Mouse (Mus musculus) embryo, embryonic 10 days (tissue): ENCODE measurements at regions not wholly inside any gene's neighbourhood (a gene's known extent, or its start where the extent isn't known, plus 50 kb on each side); places are given as distances from the start of the nearest gene placed in this dataset.

Experiments used
- DNase-seq: peaks from one replicate; pipeline ENCODE4 v3.0.0-alpha.2; 2015; ENCODE audit warnings: low spot score

GRCm38 (mm10) chr8:103144835-103145234 lies 359.4 kb upstream of the Cdh11 start:
- no peak for DNase-seq

DNA sequence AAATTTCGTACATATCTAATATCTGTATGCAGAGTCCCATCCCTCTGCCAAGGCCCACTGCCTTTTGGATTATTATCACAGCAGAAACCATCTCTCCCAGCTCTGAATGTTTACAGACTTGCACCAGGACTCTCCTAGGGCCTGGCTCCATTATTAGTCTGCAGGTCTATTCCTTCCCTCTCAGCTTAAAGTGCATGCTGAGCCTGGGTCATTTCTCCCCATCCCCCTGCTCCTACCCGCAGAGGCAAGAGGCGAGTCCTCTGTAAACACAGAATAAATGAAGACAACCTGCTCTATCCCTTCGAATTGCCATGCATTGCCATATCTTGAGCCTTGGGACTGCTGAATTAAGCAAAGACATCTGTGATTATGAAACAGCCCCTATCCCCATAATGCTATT lies 362.6 kb upstream of the Cdh11 start:
- no peak for DNase-seq

DNA sequence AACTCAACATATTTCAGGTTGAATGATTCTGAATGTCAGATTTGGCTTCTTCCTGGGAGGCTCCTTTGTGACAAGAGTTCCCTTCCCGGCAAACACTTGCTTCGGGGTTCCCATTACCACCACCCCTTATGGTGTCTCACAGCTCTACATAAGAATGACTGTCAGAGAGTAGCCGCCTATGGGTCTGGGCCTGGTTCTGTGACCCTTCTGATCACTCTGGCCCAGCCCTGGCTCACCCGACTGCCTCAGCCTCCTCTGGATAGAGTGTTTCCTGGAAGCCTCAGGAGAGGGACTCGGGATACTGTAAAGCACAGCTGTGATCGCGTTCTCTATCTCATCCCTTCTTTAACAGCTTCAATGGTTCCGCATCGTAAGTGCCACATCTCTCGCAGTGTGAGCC lies 363.0 kb upstream of the Cdh11 start:
- DNase-seq, result no peak

DNA sequence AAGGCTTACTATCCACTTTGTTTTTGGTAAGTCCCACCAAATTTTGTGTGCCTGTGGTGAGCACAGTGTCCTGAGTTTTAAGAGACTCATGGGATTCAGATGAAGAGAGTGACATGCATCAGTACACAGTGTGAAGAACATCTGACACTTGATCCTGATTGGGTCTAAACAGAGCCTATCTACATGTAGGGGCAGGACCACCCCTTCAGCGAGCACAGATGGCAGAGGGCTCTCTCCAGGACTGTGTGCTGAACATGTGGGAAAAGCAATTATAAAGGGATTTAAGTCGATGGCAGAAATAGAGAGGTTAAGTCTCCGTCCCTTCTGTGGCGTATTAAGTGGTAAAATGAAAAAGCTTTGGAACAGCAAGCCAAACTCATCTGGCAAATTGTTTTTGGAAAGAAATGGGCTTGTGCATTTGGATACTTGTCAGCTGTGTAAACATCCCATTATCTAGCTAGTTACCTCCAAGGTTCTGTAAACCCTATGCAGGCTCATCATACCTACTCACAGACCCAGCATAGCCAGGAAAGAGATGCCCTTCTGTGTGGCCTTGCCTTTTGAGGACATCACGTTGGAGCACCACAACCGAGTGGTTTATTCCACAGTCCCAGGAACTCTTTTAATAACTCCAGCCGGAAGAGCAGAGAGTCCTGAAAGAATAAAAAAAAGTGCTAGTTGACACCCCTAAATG lies 381.3 kb upstream of the Cdh11 start:
- DNase-seq, result peak; percentile 29

- DNase-seq, result no peak
Observed at GRCm38 (mm10) chr8:103173313-103173712, 387.9 kb upstream of the Cdh11 start.

DNA sequence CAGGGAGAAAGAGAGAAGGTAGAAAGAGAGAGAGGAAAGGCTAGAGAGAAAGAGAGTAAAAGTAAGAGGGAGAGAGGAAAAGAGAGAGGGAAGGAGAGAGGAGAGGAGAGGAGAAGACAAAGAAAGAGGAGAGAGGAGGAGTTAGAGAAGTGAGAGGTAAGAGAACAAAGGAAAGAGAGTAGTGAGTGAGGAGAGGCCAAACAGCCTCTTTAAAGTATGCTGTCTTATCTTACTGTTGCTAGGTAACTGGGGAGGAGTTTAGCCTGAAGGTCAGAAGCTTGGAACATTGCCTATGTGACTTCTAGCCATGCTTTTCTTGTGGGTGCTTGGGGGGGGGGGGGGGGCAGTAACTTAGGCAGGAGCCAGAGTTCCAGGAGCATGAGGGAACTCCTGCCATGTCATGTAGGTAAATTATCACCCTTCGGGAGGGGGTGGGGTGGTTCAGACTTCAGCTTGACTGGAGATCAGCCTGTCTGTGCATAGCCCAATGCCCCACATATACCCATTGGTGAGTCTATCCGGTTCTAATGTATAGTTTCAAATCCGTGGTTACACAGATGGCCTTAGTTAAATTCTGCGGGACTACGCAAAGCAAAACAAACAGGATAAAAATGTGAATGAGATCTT lies 388.5 kb upstream of the Cdh11 start:
- DNase-seq, result no peak

GRCm38 (mm10) chr8:103180661-103181060 lies 395.2 kb upstream of the Cdh11 start:
- DNase-seq, result no peak

DNA sequence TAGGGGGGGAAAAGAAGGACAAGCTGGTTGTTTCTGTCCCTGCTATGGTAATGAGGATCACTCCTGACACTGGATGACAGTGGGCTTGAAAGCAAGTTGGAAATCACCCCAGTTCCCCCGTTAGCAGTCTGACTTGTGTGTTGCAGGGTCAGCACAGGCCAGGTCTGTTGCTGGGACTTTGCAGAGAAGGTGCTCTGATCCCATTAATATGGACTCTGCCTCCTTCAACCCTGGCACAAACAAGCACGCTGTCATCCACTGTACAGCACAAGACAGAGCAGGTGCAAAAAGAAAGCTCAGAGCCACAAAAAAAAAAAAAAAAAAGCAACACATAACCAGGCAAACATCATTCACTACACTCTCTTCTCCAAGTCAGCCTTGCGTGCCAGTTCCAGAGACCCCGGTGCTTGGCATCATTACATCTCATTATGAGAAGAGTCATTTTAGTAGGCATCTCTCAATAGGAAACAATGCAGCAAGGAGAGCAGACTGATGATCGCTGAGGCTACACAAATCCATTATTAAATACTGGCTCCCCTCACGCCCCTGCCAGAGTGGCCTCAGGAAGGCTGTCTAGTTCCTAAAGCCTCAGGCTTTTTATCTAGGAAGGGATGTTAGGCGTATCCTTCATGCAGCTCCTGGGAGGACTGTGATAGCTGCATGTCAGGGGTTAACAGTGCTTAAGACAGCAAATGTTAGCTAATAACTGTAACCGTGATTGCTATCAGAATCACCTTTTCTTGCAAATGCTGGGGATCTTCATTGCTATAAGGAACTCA lies 403.5 kb upstream of the Cdh11 start:
- DNase-seq, result no peak

GRCm38 (mm10) chr8:103198251-103198650 lies 412.8 kb upstream of the Cdh11 start:
- no peak for DNase-seq

DNA sequence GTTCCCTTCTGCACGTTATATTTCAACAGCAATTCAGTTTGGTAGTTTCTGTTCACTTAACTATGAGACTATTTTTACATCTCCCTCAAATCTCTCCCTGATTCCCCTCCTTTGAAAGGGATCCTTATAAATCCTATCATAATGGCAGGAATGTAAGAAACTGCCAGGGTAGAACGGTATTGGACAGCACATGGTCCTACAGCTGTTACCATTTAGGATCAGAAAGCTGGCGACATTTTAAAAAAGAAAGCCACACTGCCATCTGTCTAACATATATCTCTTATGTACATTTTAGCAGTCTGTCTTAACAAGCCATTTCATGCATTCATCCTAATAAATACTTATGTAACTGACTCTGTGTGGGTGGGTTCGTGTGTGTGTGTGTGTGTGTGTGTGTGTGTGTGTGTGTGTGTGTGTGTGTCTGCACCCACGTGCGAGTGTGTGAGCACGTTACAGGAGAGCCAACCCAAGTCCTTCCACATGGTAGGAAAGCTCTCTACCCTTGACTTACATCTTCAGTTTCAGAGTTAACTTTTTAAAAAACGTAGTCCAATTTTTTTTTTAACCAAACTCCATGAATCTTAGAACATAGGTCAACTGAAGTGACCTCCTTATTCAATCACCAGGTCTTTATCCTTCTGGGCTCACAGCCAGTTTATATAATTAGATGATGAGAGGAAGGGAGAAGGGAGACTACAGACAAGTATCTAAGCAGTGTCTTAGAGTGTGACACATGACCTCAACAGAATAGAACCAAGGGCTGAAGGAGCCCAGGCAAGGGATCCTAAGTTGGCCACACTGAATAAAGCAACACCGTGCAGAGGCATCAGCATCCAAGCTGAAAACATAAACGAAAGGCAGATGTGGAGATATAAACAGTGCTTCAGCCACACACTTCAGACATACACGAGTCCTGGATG lies 414.5 kb upstream of the Cdh11 start:
- peak; percentile 18 for DNase-seq

- DNase-seq, result no peak
Observed at GRCm38 (mm10) chr8:103203710-103204109, 418.3 kb upstream of the Cdh11 start.

GRCm38 (mm10) chr8:103214606-103215005 lies 429.2 kb upstream of the Cdh11 start:
- DNase-seq, result no peak

DNA sequence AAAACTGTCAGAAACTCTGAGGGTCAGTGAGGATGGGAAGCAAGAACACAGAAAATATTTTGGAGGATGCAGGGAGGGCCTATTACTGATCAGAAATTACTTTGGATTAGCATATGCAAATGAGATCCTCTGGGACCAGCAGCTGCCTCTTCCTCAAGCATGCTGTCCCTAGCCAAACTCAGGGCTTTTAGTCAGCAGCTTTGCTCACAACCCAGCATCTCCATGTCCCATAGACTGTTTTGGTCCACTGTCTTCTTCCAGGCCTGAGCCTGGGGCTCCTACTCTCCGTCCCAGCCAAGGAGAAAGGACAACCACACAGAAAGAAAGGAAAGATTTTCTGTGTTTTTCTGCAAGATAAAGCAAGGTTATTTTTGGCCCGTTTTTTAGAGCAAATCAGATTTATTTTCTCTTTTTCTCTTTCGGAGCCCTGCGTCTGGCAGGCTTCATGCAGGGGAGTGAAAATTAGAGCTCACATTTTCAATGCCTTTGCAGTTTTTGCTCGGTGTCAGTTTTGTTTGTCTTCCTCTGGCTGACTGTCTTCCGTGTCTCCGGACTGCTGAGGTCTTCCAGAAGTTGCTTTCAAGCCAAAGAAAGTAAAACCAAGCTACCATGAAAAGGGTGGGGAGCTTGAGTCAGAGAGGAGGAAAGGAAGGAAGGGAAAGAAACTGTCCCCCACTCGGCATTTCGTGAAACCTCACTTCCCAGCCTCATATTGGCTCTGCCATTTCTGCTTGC lies 445.5 kb upstream of the Cdh11 start:
- no peak for DNase-seq

DNA sequence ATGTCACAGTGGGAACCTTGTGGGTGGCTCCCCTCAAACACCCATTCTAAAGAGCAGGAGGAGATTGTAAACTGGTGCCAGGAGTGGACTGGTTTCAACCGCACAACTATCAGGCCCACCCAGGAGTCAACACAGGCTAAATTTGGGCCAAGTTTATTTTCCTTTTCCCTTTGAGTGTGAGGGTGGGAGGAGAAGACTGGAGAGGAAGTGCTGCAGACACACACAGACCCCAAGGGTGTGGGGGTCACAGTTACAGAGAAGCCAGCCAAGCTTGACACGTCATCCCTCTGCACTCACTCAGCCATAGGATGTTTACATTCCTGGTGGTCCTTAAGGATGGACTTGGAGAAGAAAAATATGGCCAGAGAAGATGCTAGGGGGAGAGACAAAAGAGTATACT lies 448.9 kb upstream of the Cdh11 start:
- peak; percentile 75 for DNase-seq

DNA sequence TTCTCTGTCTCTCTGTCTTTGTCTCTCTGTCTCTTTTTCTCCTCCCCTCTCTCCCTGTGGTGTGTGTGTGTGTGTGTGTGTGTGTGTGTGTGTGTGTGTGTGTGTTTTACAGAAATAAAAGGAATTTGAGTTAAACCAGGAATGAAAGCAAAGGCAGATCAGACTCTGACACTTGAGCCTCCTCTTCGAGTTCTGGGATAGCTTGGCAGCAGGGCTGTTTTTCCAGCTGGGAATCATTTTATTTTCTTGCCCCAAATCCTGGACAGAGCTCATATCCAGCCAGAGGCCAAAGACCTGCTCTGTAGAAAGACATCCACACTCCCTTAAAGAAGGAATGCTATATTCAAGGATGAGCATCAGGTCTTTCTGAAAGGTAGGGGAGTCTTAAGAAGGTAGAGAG lies 450.2 kb upstream of the Cdh11 start:
- peak; percentile 43 for DNase-seq

DNA sequence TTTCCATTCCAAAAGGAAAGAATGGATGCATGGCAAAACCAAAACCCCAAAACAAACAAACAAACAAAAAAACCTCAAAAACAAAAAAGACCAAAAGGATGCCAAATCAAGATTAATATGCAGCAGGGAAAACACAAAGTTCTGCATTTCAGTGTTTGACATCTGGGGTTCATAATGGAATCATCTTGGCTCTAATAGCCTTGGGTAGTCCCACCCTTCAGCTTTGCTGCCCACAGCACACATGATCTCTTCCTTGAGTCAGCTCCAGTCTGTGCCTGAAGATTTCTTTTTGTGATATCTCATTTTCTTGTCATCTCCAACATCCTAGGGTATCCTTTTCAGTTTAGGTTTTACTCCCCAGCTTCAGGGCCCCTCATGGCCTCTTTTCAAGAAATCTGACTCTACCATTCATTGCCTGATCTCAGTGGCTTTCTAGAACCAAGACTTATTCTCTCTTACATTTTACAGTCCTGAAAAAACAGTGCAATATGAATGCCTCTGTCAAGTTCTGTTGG lies 453.1 kb upstream of the Cdh11 start:
- no peak for DNase-seq

DNA sequence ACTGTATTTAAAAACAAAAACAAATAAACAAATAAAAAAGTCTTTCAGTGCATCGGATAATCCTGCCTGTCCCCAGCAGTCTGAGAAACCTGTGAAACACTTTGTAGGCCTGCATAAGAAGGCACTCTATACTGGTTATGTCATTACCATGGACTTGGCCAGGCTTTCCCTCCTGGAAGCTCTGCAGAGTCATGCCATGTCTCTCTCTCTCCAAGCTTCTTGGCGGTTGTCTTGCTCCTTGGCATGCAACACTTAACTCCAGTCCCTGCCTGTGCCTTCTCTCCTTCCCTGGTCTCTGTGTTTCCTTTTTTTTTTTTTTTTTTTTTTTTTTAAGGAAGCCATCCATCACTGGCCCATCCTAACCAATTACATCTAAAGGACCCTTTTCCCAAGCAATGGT lies 458.7 kb upstream of the Cdh11 start:
- no peak for DNase-seq

DNA sequence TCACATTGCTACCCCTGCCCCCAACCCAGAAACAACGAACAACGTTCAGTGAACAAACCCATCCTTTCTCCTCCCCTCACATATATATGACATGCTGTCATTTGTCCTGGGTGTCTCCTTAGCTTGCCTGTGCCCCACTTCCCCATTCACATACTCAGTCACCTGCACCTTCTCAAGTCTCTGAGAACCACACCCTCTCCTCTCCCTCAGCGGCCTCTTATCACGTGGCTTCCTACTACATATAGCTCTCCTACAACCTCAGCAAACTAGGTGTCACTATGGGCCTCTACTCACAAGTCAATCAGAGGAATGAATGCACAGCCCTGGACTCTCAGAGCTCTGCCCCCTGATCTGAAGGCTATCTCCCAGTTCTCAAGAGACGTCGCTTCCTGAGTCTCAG lies 459.2 kb upstream of the Cdh11 start:
- no peak for DNase-seq

DNA sequence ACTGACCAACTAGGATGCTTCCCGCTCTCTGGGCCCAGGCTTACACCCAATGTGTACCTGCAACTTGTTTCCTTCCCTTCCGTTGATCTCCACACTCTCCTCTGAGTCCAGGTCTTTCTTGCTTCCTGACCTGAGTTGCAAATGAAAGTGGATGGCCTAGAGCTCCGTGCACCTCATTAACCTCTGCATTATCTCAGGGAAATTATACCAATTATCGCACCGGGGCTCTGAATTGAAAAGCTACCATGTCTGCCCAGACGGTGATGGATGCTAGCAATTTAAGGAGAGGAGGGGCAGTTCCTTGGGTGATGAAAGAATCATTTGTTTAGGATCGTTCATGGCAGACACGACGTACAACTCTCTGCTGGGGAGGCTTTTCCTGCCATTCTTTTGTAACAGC lies 460.4 kb upstream of the Cdh11 start:
- DNase-seq, result peak; percentile 41

GRCm38 (mm10) chr8:103261236-103261635 lies 475.8 kb upstream of the Cdh11 start:
- DNase-seq, result no peak

DNA sequence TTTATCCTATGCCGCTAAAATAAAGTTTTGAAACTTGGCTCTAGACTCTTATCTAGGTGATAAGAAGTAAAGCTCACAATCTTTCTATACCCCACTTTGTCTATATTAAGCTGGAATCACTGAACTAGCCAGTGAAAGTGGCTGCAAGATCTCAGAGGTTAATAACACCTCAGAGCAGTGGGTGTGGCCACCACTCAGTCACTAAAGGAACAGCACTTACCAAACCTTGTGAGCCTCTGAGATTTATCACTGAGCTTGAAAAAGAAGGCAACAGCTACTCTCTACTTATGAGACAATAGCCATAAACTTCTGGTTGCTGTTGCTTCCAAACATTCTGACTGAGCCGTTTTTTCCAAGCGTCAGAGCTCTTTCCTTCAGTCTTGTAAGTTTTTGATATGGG lies 484.6 kb upstream of the Cdh11 start:
- no peak for DNase-seq
